Comparison of ENCODE assay signal across 11 mouse cellular contexts in genomic region chr7:25764221-25764620, GRCm38 (mm10). TPM values are rescaled to one million over a fixed set of nuclear protein-coding genes. Genes with fewer than 3 reads are reported as not detected.
A peak's percentile ranks its signal among the peaks of the same experiment; 100 is the strongest.
DNase-seq lines count a peak whose midpoint lies in the region; ATAC-seq and TF ChIP-seq lines count a peak whose summit lies in the region.
"Had no signal": no experiment of that assay in that cellular context is flagged by ENCODE, and none has a peak within 500 bp of the region (broad histone marks: within the 10 kb centered on the region; RNA-seq: fewer than 3 reads in every experiment).

No protein-coding gene starts in this region.

- no peak for TF ChIP-seq CTCF in gastrocnemius, adult 2 months (IDR thresholded peaks at IDR 0.05)

- H3K4me2 ChIP-seq in kidney, embryonic 15.5 days: no peak overlapping the region
- no peak overlapping the region for H3K4me2 ChIP-seq in stomach, embryonic 16.5 days (ENCODE audit: low read depth, low read length)
- H3K4me2 ChIP-seq: forebrain, embryonic 13.5 days; neural tube, embryonic 13.5 days had no signal

- peak overlapping the region; percentile 28; the same call in 1 of the 2 replicates for H3K27ac ChIP-seq in gastrocnemius, adult 2 months
- H3K27ac ChIP-seq in kidney, embryonic 15.5 days: peak overlapping the region; percentile 88
- peak overlapping the region; percentile 36 for H3K27ac ChIP-seq in stomach, embryonic 16.5 days (ENCODE audit: low read length)
- H3K27ac ChIP-seq: forebrain, embryonic 13.5 days; neural tube, embryonic 13.5 days had no signal

- peak overlapping the region; percentile 23 for H3K4me3 ChIP-seq in gastrocnemius, adult 2 months
- no peak overlapping the region for H3K4me3 ChIP-seq in kidney, embryonic 15.5 days (replicated peaks)
- H3K4me3 ChIP-seq in stomach, embryonic 16.5 days (replicated peaks; ENCODE audit: low read length): no peak overlapping the region
- H3K4me3 ChIP-seq: forebrain, embryonic 13.5 days; neural tube, embryonic 13.5 days had no signal

- no peaks in the 10 kb centered on the region for H3K9me3 ChIP-seq in kidney, embryonic 15.5 days (replicated peaks)
- H3K9me3 ChIP-seq in stomach, embryonic 16.5 days (replicated peaks; ENCODE audit: control insufficient read depth, low read length): no peaks in the 10 kb centered on the region
- H3K9me3 ChIP-seq: neural tube, embryonic 13.5 days had no signal

- intact Hi-C loops in gastrocnemius, adult 2 months (cut with DNase I): no loop called here

- WGBS in kidney, embryonic 15.5 days: 52% methylated on average over 5 of the region's 5 CpGs
- 49% methylated on average over 5 of the region's 5 CpGs for WGBS in stomach, embryonic 16.5 days

- peaks cover 73% of the 10 kb centered on the region for H3K36me3 ChIP-seq in kidney, embryonic 15.5 days
- H3K36me3 ChIP-seq in stomach, embryonic 16.5 days (ENCODE audit: control insufficient read depth, insufficient read depth, low read length): peaks cover 9% of the 10 kb centered on the region

- H3K9ac ChIP-seq in kidney, embryonic 15.5 days: no peak overlapping the region
- no peak overlapping the region for H3K9ac ChIP-seq in stomach, embryonic 16.5 days (ENCODE audit: low read length)
- H3K9ac ChIP-seq: forebrain, embryonic 13.5 days; neural tube, embryonic 13.5 days had no signal

- no peaks in the 10 kb centered on the region for H3K27me3 ChIP-seq in kidney, embryonic 15.5 days
- no peaks in the 10 kb centered on the region for H3K27me3 ChIP-seq in stomach, embryonic 16.5 days (ENCODE audit: control insufficient read depth, insufficient read depth, low read length)
- H3K27me3 ChIP-seq: forebrain, embryonic 13.5 days; neural tube, embryonic 13.5 days had no signal

- ATAC-seq in kidney, embryonic 15.5 days (replicated peaks; ENCODE audit: low FRiP score): peak; percentile 63
- 0 out of 2 replicates have a peak, but pooled peaks have one; percentile 32 for ATAC-seq in stomach, embryonic 16.5 days (ENCODE audit: insufficient read depth, low FRiP score)
- ATAC-seq: forebrain, embryonic 13.5 days had no signal

- DNase-seq in gastrocnemius, adult 2 months: peak; percentile 15
- no peak for DNase-seq in gastrocnemius, postnatal 4 days (ENCODE audit: low spot score in 2 of 2)
- peak; percentile 11 for DNase-seq in retina, postnatal 1 day
- DNase-seq in retina, embryonic 14.5 days (ENCODE audit: low spot score): no peak
- no peak for DNase-seq in yolk sac, embryonic 10.5 days (ENCODE audit: low spot score)
- no peak for DNase-seq in adrenal gland, postnatal 25 days
- DNase-seq: cerebellum, postnatal 14 days had no signal

- H3K4me1 ChIP-seq in kidney, embryonic 15.5 days: peaks cover 27% of the 10 kb centered on the region; the same call in 1 of the 2 replicates
- no peaks in the 10 kb centered on the region for H3K4me1 ChIP-seq in stomach, embryonic 16.5 days (ENCODE audit: control insufficient read depth, insufficient read depth, low read length)
- H3K4me1 ChIP-seq: neural tube, embryonic 13.5 days had no signal

RNA-seq across cellular contexts. Expression of gene Hnrnpul1, which starts 9.7 kb away (rescaled TPM):
- 10 to 100 TPM; 66.3 to 72.8 TPM for total RNA-seq in gastrocnemius, adult 2 months (2021)
- 100 to 1,000 TPM; 131 to 132 TPM for total RNA-seq in gastrocnemius, postnatal 4 days (2021)
- polyA plus RNA-seq in kidney, embryonic 15.5 days (2015; fragmentation: Nextera tagmentation; extraction: Ambion mirVana): 61.3 and 65.0 TPM in 2 replicates
- polyA plus RNA-seq in stomach, embryonic 16.5 days (2015; fragmentation: Nextera tagmentation; extraction: Ambion mirVana): 35.4 and 39.6 TPM in 2 replicates
- total RNA-seq in adrenal gland, postnatal 25 days (2021): 116 and 128 TPM in 2 replicates

RNA-seq across cellular contexts. Expression of gene Axl, which starts 24.3 kb away (rescaled TPM):
- total RNA-seq in gastrocnemius, adult 2 months (2021): 10 to 100 TPM; 39.9 to 48.6 TPM
- 100 to 1,000 TPM; 172 to 194 TPM for total RNA-seq in gastrocnemius, postnatal 4 days (2021)
- 81.9 and 91.5 TPM in 2 replicates for polyA plus RNA-seq in kidney, embryonic 15.5 days (2015; fragmentation: Nextera tagmentation; extraction: Ambion mirVana)
- polyA plus RNA-seq in stomach, embryonic 16.5 days (2015; fragmentation: Nextera tagmentation; extraction: Ambion mirVana): 80.8 and 85.1 TPM in 2 replicates
- total RNA-seq in adrenal gland, postnatal 25 days (2021): 27.4 and 32.1 TPM in 2 replicates

RNA-seq across cellular contexts. Expression of gene Ccdc97, which starts 45.3 kb away (rescaled TPM):
- total RNA-seq in gastrocnemius, adult 2 months (2021): 10 to 100 TPM; 39.4 to 44.3 TPM
- total RNA-seq in gastrocnemius, postnatal 4 days (2021): 10 to 100 TPM; 34.5 to 39.4 TPM
- polyA plus RNA-seq in kidney, embryonic 15.5 days (2015; fragmentation: Nextera tagmentation; extraction: Ambion mirVana): 22.2 and 26.2 TPM in 2 replicates
- polyA plus RNA-seq in stomach, embryonic 16.5 days (2015; fragmentation: Nextera tagmentation; extraction: Ambion mirVana): 19.6 and 22.5 TPM in 2 replicates
- 54.4 and 61.9 TPM in 2 replicates for total RNA-seq in adrenal gland, postnatal 25 days (2021)

RNA-seq across cellular contexts. Expression of gene Cyp2s1, which starts 52.5 kb away (rescaled TPM):
- total RNA-seq in gastrocnemius, adult 2 months (2021): under 1 TPM; 0.10 to 0.56 TPM
- under 1 TPM; 0.57 to 0.69 TPM for total RNA-seq in gastrocnemius, postnatal 4 days (2021)
- 17.2 and 18.1 TPM in 2 replicates for polyA plus RNA-seq in kidney, embryonic 15.5 days (2015; fragmentation: Nextera tagmentation; extraction: Ambion mirVana)
- 53.1 and 74.9 TPM in 2 replicates for polyA plus RNA-seq in stomach, embryonic 16.5 days (2015; fragmentation: Nextera tagmentation; extraction: Ambion mirVana)
- total RNA-seq in adrenal gland, postnatal 25 days (2021): 2.5 and 2.9 TPM in 2 replicates

Comparison
In these comparisons a context has a peak if more than half of its experiments do, and no peak if none do; other contexts are left out.
1. DNase-seq: peak in gastrocnemius, adult 2 months (single experiment) and retina, postnatal 1 day (single experiment); none in gastrocnemius, postnatal 4 days (0 of 2), retina, embryonic 14.5 days (single experiment), yolk sac, embryonic 10.5 days (single experiment) and adrenal gland, postnatal 25 days (single experiment).
2. H3K27ac ChIP-seq: peak in every context shown above with its lines; median percentile 88 in kidney, embryonic 15.5 days; 36 in stomach, embryonic 16.5 days; 28 in gastrocnemius, adult 2 months.